Mouse (Mus musculus) urinary bladder, postnatal 25 days (tissue): Measurements from ENCODE around the gene Cradd.

Experiments
- DNase-seq: peaks from one replicate; pipeline ENCODE4 v3.0.0; 2022; ENCODE audit warnings: low spot score

Gene Cradd

GRCm38 (mm10) chr10:95159675-95160256 is 164.2 kb downstream of the Cradd start:
- no peak for DNase-seq

DNA sequence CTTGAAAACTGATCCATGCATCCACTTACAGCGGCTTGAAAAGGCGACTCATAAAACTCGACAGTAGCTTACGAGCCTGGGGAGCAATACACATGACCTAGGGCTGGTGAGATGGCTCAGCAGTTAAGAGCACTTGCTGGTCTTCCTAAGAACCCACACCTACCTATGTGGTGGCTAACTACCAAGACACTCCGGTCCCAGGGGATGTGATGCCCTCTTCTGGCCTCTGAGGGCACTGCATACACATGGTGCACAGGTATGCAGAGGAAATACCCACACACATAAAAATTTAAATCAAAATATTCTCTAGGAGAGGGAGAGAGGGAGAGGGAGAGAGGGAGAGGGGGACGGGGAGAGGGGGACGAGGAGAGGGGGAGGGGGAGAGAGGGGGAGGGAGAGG is 167.5 kb downstream of the Cradd start:
- DNase-seq: no peak

DNA sequence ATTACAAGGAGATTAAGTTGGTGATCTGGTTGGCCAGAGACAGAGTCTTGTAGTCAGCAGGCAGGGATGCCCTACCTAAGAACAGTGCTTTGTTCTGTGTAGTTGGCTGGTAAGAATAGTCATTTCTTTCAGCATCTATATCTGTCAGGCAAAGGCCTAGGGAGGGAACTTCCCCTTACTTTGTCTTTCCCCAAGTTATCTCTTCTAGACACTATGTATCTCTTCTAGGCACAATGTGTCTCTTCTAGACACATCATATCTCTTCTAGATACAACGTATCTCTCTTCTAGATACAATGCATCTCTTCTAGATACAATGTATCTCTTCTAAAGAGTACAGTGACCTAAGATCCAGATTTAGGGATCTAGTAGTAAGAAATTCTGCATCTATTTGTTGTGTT is 169.3 kb downstream of the Cradd start:
- no peak for DNase-seq

- DNase-seq: no peak
Measured at GRCm38 (mm10) chr10:95153224-95153623, 170.7 kb downstream of the Cradd start.

DNA sequence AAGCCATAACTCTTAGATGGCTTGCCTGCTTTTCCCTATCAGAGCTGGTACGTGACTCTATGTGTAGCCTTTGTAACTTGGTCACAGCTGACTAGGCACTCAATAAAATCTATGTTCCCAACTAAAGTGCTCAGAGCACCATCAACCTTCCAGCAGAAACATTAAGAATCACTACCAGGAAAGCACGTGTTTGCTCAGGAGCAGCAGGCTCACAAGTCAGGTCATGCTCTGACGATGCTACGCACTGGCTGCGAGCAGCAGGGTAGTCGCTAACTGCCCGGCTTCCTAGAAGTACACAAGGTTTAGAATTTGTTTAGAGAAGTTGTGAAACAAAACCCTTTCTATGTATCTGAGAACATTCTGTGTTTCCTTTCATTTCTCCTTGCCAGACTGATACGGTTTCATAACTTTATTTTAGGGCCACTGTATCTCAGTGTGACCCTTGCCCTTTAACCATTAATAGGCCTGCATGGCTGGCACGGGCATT is 171.4 kb downstream of the Cradd start:
- no peak for DNase-seq

DNA sequence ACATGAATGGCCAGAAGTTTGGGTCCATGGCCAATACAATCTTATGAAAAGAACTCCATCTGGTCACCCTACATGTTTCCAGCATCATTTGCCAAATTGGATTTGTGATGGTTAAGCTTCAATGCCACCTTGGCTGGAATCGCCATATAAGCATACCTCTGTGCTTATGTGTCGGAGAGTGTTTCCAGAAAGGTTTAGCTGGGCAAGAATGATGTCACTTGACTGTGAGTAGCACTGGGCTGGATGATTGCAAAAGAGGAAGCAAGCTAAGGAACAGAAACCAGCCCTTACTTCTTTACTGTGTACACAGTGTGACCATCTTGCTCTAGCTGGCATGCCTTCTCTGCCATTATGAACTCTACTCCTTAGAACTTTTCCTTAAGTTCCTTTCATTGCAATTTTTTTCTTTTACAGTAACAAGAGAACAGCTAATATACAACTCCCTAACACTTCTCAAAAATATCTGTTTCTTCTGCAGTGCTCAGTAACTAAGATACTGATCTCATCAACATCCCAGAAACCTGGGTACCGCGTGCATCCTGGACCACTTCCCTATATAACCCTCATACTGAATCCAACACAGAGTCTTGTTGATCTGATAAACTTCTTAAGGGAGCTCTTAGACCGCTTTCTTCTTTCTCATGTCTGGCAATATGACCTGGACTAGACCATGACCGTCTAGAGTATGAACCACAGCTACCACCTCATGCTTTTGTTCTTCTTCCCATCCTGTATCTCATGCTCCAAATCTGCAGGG is 172.7 kb downstream of the Cradd start:
- DNase-seq: no peak

DNA sequence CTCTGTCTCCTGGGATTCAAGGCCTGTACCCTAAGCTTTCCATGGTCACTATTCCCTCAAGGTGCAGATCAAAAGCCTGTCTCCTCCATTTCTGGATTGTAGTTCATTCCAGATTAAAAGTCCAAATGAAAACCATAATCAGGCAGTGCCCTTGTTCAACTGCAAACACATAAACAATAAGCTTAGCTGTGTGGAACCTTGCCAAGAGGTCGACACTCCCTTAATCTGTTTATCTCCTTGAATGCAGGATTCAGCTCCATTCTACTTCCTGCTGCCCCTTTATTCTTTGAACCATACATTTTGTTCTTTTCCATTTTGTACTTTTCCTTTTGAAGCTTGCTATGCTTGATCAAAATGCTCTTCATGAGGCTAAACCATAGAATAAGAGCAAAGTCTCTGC is 174.3 kb downstream of the Cradd start:
- DNase-seq: no peak

DNA sequence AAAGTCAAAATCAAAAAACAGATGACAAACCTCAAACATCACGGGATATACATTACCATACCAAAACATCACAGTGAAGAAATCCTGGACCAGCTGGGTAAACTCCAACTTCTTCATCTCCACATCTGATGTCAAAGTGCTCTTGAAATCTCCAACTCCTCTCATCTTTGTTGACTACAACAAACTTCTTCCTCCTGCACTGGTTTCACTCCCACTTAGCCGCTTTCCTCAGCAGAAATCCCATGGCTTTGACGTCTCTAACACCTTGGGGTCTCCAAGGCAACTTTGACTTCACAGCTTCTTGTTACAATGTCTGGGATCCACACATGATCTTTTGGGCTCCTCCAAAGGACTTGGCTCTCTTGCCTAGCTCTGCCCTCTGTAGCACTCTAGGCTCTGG is 175.3 kb downstream of the Cradd start:
- DNase-seq: no peak

GRCm38 (mm10) chr10:95147136-95147901 is 176.6 kb downstream of the Cradd start:
- DNase-seq: no peak

DNA sequence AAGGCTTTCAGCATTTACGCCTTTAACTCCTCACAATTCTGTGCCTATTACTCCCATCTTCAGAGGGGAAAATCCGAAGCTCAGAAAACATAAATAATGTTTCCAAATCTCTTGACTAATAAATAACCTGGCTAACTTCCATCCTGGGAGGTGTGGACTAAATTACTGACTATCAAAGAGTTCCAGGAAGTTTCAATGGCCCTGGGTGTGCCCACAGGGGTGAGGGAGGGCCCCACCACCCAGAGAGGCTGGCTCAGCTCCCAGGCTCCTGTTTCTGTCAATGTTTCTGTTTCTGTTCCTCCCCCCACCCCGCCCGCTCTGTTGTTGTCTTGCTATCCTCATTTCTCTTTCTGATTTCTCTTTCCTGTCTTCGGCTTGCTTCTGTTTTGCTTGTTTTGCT is 177.4 kb downstream of the Cradd start:
- DNase-seq: no peak

GRCm38 (mm10) chr10:95145204-95145926 is 178.6 kb downstream of the Cradd start:
- no peak for DNase-seq

DNA sequence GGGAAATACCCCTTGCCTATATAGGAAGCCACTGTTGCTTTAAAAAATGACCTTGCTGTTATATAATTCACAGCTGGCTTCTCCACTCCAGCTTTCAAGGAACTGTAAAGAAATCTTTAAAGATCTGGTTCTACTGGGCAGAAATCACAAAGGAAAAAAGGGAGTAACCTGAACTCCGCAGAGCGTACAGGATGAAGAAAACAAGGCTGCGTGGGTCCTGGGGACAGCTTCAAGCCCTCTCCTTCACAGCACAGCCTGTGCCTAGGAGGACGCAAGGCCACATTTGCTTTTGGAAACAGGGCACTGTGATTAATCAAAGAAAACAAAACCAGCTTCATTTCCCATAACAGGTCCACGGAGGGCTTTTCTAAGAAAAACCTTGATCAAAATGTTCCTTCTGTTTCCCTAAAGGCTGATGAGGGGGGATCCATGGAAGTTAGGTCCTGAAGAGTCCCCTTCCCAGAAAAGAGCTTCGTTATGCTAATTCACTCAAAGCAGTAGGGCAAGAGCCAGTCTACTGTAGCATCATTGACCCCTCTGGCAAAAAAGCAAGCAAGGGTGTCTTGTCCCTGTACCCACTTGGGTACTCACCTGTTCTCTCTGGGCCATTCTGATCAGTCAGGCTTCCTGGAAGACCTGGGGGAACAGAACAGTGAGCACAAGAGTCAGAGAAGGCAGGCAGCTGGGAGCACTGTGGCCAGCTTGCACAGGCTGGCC is 179.4 kb downstream of the Cradd start:
- no peak for DNase-seq

GRCm38 (mm10) chr10:95143446-95144114 is 180.4 kb downstream of the Cradd start:
- no peak for DNase-seq

- DNase-seq: peak; percentile 38
Measured at GRCm38 (mm10) chr10:95142844-95143435, 181.0 kb downstream of the Cradd start.

- no peak for DNase-seq
Measured at GRCm38 (mm10) chr10:95141075-95141474, 182.9 kb downstream of the Cradd start.

- DNase-seq: no peak
Measured at GRCm38 (mm10) chr10:95140191-95140590, 183.7 kb downstream of the Cradd start.

GRCm38 (mm10) chr10:95139645-95140044 is 184.3 kb downstream of the Cradd start:
- peak; percentile 20 for DNase-seq

DNA sequence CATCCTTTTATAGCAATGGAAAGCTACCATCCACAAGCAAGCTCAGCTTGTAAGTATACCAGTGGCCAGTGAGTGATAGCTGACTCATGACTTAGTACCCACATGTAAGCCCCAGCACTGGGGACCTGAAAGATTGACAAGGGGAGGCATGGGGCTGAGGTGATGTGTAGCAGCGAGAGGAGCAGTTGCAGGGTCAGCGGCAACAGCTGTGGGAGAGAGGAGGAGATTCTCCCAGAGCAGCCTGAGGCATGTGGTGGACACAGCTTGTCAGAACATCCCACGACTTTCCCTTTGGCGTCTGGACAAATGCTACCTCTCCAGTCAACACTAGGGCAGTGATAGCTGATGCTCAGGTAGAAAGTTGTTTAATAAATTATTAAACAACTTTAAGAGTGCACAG is 190.9 kb downstream of the Cradd start:
- no peak for DNase-seq
